Mouse (Mus musculus) lung, embryonic 15.5 days (tissue): ENCODE results near the gene Minos1. TPM values are rescaled to one million over a fixed set of nuclear protein-coding genes. Genes with fewer than 3 reads are reported as not detected.
A peak's percentile ranks its signal among the peaks of the same experiment; 100 is the strongest.

ENCODE experiments used
- ATAC-seq: fragments of 200-750 bp; cut with Nextera tagmentation; 2 replicates; pipeline ENCODE4 v1.8.0; 2017; ENCODE audit warnings: moderate number of reproducible peaks, borderline replicate concordance; ENCODE audit not compliant: low FRiP score, low TSS enrichment; ENCODE audit errors: extremely low read depth
- H3K27ac ChIP-seq: fragments of 300-500 bp; sonication (generic); 2 replicates; pipeline ENCODE4 v1.5.1; 2015; ENCODE audit warnings: moderate library complexity, mild to moderate bottlenecking, inconsistent platforms
- H3K27me3 ChIP-seq: fragments of 300-500 bp; sonication (generic); 2 replicates; pipeline ENCODE4 v1.6.1; 2015; ENCODE audit warnings: inconsistent platforms
- H3K36me3 ChIP-seq: fragments of 300-500 bp; sonication (generic); 2 replicates; pipeline ENCODE4 v1.6.1; 2015; ENCODE audit warnings: inconsistent platforms
- H3K4me1 ChIP-seq: fragments of 300-500 bp; sonication (generic); 2 replicates; pipeline ENCODE4 v1.6.1; 2015; ENCODE audit warnings: inconsistent platforms
- H3K4me2 ChIP-seq: fragments of 300-500 bp; sonication (generic); 2 replicates; pipeline ENCODE4 v1.6.1; 2015; ENCODE audit warnings: inconsistent platforms, mild to moderate bottlenecking, moderate library complexity
- H3K4me3 ChIP-seq: fragments of 300-500 bp; sonication (generic); 2 replicates; pipeline ENCODE4 v1.5.1; 2015; ENCODE audit warnings: mild to moderate bottlenecking, inconsistent platforms
- H3K9ac ChIP-seq: fragments of 300-500 bp; sonication (generic); 2 replicates; pipeline ENCODE4 v1.6.1; 2015; ENCODE audit warnings: inconsistent platforms
- H3K9me3 ChIP-seq: fragments of 300-500 bp; sonication (generic); 2 replicates; pipeline ENCODE4 v1.6.1; 2016; ENCODE audit warnings: inconsistent platforms
- WGBS: fragments of 180-500 bp; shearing (Covaris S2); methylation state at CpG from one replicate; pipeline ENCODE4 v1.1.7; 2015; 5-methylcytosine and 5-hydroxymethylcytosine counted together
- polyA plus RNA-seq: library from polyadenylated mRNA; unstranded; fragments of >200 nt; fragmentation: Nextera tagmentation; extraction: Ambion mirVana; gene quantifications from 2 replicates; pipeline ENCODE4 v1.2.1, GENCODE M21; 2015

The Minos1 gene
- polyA plus RNA-seq, 1 experiment from 2014 or later, result 517 TPM

- ATAC-seq, result no peak
- Histone ChIP-seq H3K4me1 (peaks cover 39% of the 10 kb centered on the region), H3K27me3 (no peaks in the 10 kb centered on the region), H3K4me3 (no peak overlapping the region), H3K27ac (no peak overlapping the region), H3K4me2 (no peak overlapping the region), H3K36me3 (no peaks in the 10 kb centered on the region), H3K9ac (no peak overlapping the region), H3K9me3 (no peaks in the 10 kb centered on the region)
- WGBS, result 66% methylated on average over 3 of the region's 3 CpGs
These were observed 14.4 kb downstream of the Minos1 start for GRCm38 (mm10) chr4:139116356-139117063.

GRCm38 (mm10) chr4:139115721-139116120, 15.2 kb downstream of the Minos1 start:
- no peak overlapping the region for H3K9ac ChIP-seq
- no peak overlapping the region for H3K4me3 ChIP-seq
- ATAC-seq, result no peak
- 91% methylated on average over 5 of the region's 5 CpGs for WGBS
- no peak overlapping the region for H3K27ac ChIP-seq
- H3K9me3 ChIP-seq, result no peaks in the 10 kb centered on the region
- no peaks in the 10 kb centered on the region for H3K36me3 ChIP-seq
- no peaks in the 10 kb centered on the region for H3K27me3 ChIP-seq
- no peak overlapping the region for H3K4me2 ChIP-seq
- H3K4me1 ChIP-seq, result peaks cover 41% of the 10 kb centered on the region

DNA sequence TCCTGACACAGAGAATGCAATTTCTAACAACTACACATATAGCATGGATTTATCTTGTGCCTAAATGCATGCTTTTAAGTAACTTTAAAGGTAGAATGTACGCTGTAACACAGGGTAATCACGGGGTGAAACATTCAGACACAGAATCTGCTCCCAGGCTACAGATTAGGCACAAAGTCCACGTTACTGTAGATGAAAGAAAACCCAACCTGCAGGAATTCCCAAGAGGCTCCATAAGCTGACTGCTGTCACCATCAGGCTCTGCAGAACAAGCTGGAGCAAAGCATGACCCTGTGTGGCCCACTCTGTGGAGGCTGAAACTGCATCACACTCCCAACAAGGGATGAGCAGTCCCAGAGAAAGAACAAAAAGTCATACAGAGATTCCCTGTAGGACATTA, 18.4 kb downstream of the Minos1 start:
- H3K9me3 ChIP-seq, result no peaks in the 10 kb centered on the region
- WGBS, result 72% methylated on average over 3 of the region's 3 CpGs
- peaks cover 29% of the 10 kb centered on the region for H3K4me1 ChIP-seq
- no peaks in the 10 kb centered on the region for H3K27me3 ChIP-seq
- no peaks in the 10 kb centered on the region for H3K36me3 ChIP-seq
- H3K4me2 ChIP-seq, result no peak overlapping the region
- no peak overlapping the region for H3K9ac ChIP-seq
- ATAC-seq, result no peak
- H3K27ac ChIP-seq, result 0 out of 2 replicates have a peak overlapping the region, but pooled peaks have one; percentile 80
- no peak overlapping the region for H3K4me3 ChIP-seq

DNA sequence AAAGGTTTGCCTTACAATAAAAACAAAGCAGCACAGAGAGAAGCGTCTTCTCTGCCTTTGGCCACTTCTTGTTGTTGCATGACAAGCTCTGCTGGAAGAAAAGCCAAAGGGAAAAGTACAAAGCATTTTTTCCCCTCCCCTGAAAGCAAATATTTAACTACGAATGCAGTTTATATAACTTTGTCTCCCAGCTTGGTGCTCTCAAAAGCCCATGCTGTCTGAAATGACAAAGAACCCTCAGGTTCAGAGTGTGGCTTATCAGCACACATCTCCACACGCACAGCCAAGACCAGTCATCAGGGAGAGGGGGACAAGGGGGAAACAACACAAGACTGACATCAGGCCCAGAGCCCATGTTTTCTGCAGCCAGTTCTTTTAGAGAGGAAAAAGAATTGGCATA, 19.5 kb downstream of the Minos1 start:
- H3K4me2 ChIP-seq, result 0 out of 2 replicates have a peak overlapping the region, but pooled peaks have one; percentile 9
- H3K36me3 ChIP-seq, result no peaks in the 10 kb centered on the region
- no peaks in the 10 kb centered on the region for H3K27me3 ChIP-seq
- H3K9me3 ChIP-seq, result no peaks in the 10 kb centered on the region
- H3K27ac ChIP-seq, result peak overlapping the region; percentile 80
- WGBS, result 13% methylated on average over 3 of the region's 3 CpGs
- no peak for ATAC-seq
- H3K9ac ChIP-seq, result no peak overlapping the region
- peaks cover 29% of the 10 kb centered on the region for H3K4me1 ChIP-seq
- no peak overlapping the region for H3K4me3 ChIP-seq

DNA sequence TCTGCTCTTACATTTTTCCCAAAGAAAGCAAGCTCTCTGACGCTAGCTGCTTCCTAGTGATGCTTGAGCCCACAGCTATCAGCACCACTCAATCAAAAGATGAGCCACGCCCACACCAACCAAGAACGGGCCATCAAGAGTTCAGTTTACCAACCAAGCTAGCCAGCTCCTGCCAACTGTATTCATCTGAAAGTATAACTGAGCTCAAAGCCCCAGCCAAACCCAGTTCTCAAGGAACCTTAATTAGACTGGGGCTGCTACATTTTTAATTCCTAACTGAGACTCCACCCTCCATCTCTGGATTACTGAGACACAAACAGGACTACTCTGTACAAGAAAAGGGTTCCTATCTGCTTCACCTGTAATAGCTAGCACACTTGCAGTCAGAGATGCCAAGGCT, 20.1 kb downstream of the Minos1 start:
- Histone ChIP-seq H3K4me3 (no peak overlapping the region), H3K4me1 (peaks cover 29% of the 10 kb centered on the region), H3K36me3 (no peaks in the 10 kb centered on the region), H3K27me3 (no peaks in the 10 kb centered on the region), H3K9ac (no peak overlapping the region), H3K4me2 (0 out of 2 replicates have a peak overlapping the region, but pooled peaks have one; percentile 9), H3K9me3 (no peaks in the 10 kb centered on the region), H3K27ac (peak overlapping the region; percentile 80)
- WGBS, result 43% methylated on average over 3 of the region's 3 CpGs
- ATAC-seq, result no peak

DNA sequence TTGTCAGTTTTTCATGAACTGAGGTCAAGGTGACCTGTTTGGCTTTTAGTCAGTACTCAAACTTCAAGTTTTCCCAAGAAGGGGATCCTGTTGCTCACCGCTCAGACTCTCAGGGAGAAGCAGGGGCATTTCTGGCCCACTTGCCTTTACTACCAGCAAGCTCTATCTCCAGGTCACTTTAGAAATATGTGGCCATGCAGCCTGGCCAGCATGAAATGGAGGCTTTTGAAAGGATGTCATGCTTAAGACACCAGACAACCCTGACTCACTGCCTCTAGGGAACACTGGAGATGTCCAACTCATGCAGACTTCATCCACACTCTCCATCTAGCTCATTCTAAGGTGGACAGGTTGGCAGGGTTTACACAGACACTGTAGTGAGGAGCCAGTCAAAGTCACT, 25.5 kb downstream of the Minos1 start:
- Histone ChIP-seq H3K36me3 (peaks cover 27% of the 10 kb centered on the region), H3K9me3 (no peaks in the 10 kb centered on the region), H3K9ac (no peak overlapping the region), H3K4me2 (no peak overlapping the region), H3K27me3 (no peaks in the 10 kb centered on the region), H3K4me1 (peaks cover 5% of the 10 kb centered on the region), H3K4me3 (no peak overlapping the region), H3K27ac (no peak overlapping the region)
- WGBS, result 86% methylated on average over 1 of the region's 1 CpGs
- no peak for ATAC-seq

DNA sequence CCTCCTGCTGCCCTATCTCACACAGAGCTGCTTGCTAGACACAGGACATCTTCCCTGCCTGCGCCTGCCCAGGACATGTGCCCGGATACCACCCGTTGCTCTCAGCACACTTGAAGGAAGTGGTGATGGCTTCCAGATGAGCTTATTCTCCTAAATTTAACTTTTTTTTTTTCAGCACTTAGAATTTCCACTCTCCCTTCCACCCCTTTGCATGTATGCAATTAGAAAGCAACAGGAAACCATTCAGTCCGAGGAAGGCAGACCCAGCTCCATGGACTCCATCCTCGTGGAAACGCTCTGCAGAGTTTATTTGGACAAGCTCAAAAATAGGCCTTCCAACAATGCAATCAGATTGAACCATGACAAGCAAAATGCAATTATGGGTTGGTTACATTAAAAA, 29.4 kb downstream of the Minos1 start:
- H3K27ac ChIP-seq, result no peak overlapping the region
- no peak overlapping the region for H3K4me3 ChIP-seq
- H3K9ac ChIP-seq, result no peak overlapping the region
- ATAC-seq, result no peak
- no peak overlapping the region for H3K4me2 ChIP-seq
- peaks cover 27% of the 10 kb centered on the region for H3K36me3 ChIP-seq
- WGBS, result 70% methylated on average over 6 of the region's 6 CpGs
- no peaks in the 10 kb centered on the region for H3K27me3 ChIP-seq
- H3K4me1 ChIP-seq, result peaks cover under 1% of the 10 kb centered on the region; the same call in 1 of the 2 replicates
- no peaks in the 10 kb centered on the region for H3K9me3 ChIP-seq

DNA sequence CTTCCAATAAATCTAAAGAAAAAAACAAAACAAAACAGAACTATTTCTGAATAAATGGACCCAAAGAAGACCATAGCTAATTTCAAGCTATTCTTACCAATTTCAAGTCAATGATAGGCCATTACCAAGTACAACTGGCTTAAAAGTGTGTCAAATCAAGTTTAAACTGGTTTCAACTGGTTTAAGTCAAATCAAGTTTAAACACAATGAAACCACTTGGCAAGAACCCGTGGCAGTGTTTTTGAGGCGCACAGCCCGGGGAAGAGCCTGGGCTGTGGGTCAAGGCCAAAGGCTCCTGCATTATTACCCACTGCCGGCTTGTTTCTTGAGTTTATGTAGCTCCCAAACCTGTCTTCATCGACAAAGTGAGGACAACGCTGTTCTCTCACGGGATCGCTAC, 30.6 kb downstream of the Minos1 start:
- ATAC-seq, result no peak

DNA sequence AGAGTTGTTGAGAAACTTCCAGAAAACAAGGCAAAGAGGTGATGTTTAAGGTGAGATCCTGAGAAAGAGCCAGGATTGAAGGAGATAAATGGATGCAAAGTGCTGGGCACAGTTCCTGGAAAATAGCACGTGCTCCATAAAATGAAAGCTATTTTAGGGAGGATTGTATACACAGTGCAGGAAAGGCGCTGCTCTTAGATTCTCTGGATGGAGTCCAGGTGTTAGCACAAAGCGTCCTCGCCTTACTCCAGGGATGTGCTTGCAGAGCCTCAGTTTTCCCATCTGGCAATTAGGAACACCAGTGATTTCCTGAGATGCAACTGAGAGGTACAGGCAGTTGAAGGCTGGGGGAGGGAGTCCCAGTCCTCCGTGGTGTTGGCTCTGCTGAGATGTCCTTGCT, 34.7 kb downstream of the Minos1 start:
- no peak for ATAC-seq
- WGBS, result 26% methylated on average over 5 of the region's 5 CpGs

More for the DNA sequence above, 30.6 kb downstream of the Minos1 start:
- Histone ChIP-seq H3K36me3 (peaks cover 27% of the 10 kb centered on the region), H3K9ac (no peak overlapping the region), H3K4me2 (no peak overlapping the region), H3K9me3 (no peaks in the 10 kb centered on the region), H3K27me3 (no peaks in the 10 kb centered on the region), H3K4me1 (peaks cover 13% of the 10 kb centered on the region), H3K27ac (no peak overlapping the region), H3K4me3 (no peak overlapping the region)
- 87% methylated on average over 8 of the region's 8 CpGs for WGBS

DNA sequence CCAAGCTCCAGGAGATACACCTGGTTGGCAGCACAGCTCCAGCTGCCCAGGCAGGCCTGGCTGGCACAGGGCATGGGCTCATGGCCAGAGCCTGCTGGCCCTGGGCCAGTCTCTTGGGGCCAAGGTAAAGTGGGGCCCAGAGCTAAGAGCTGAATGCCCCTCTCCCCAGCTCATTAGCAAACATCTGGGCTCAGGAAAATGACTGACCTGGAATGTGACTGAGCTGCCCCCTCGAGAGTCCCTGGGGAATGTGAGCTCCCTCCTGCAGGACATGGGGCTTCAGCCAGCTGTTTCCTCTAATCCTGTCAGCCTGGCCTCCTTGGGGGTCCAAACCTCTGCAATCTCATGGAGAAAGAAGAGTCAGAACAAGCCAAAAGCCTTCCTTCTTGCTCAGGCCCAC, 35.5 kb downstream of the Minos1 start:
- no peak for ATAC-seq
- WGBS, result 0% methylated on average over 1 of the region's 1 CpGs
- H3K27ac ChIP-seq, result peak overlapping the region; percentile 59
- H3K4me2 ChIP-seq, result no peak overlapping the region
- no peaks in the 10 kb centered on the region for H3K36me3 ChIP-seq
- peaks cover 11% of the 10 kb centered on the region; the same call in 1 of the 2 replicates for H3K27me3 ChIP-seq
- no peak overlapping the region for H3K9ac ChIP-seq
- H3K9me3 ChIP-seq, result no peaks in the 10 kb centered on the region
- H3K4me3 ChIP-seq, result no peak overlapping the region
- H3K4me1 ChIP-seq, result peaks cover 34% of the 10 kb centered on the region

More for the DNA sequence above, 34.7 kb downstream of the Minos1 start:
- Histone ChIP-seq H3K9ac (no peak overlapping the region), H3K27me3 (peaks cover 11% of the 10 kb centered on the region; the same call in 1 of the 2 replicates), H3K4me1 (peaks cover 30% of the 10 kb centered on the region), H3K27ac (peak overlapping the region; percentile 59; the same call in 1 of the 2 replicates), H3K36me3 (no peaks in the 10 kb centered on the region), H3K4me2 (no peak overlapping the region), H3K9me3 (no peaks in the 10 kb centered on the region), H3K4me3 (no peak overlapping the region)

GRCm38 (mm10) chr4:139093196-139093530, 37.8 kb downstream of the Minos1 start:
- ATAC-seq, result no peak
- Histone ChIP-seq H3K9ac (peak overlapping the region; percentile 69), H3K36me3 (no peaks in the 10 kb centered on the region), H3K4me2 (peak overlapping the region; percentile 95), H3K27me3 (peaks cover 11% of the 10 kb centered on the region; the same call in 1 of the 2 replicates), H3K4me1 (peaks cover 42% of the 10 kb centered on the region), H3K4me3 (peak overlapping the region; percentile 71), H3K9me3 (no peaks in the 10 kb centered on the region), H3K27ac (no peak overlapping the region)
- WGBS, result 22% methylated on average over 13 of the region's 13 CpGs

GRCm38 (mm10) chr4:139092356-139093195, 38.3 kb downstream of the Minos1 start, which contains the start of gene Nbl1:
Nbl1 (minus strand) TSS chr4:139092993.
- Histone ChIP-seq H3K4me3 (peak within 1 kb of the TSS; percentile 71), H3K27me3 (peaks cover 11% of the 10 kb centered on the region; the same call in 1 of the 2 replicates), H3K4me2 (peak within 1 kb of the TSS; percentile 95), H3K4me1 (peaks cover 42% of the 10 kb centered on the region), H3K9ac (peak within 1 kb of the TSS; percentile 69), H3K36me3 (no peaks in the 10 kb centered on the region), H3K9me3 (no peaks in the 10 kb centered on the region), H3K27ac (peak within 1 kb of the TSS; percentile 39)
- under 1% methylated on average over 95 of the region's 105 CpGs for WGBS
- peak; percentile 60 for ATAC-seq
